In the genomic region with DNA sequence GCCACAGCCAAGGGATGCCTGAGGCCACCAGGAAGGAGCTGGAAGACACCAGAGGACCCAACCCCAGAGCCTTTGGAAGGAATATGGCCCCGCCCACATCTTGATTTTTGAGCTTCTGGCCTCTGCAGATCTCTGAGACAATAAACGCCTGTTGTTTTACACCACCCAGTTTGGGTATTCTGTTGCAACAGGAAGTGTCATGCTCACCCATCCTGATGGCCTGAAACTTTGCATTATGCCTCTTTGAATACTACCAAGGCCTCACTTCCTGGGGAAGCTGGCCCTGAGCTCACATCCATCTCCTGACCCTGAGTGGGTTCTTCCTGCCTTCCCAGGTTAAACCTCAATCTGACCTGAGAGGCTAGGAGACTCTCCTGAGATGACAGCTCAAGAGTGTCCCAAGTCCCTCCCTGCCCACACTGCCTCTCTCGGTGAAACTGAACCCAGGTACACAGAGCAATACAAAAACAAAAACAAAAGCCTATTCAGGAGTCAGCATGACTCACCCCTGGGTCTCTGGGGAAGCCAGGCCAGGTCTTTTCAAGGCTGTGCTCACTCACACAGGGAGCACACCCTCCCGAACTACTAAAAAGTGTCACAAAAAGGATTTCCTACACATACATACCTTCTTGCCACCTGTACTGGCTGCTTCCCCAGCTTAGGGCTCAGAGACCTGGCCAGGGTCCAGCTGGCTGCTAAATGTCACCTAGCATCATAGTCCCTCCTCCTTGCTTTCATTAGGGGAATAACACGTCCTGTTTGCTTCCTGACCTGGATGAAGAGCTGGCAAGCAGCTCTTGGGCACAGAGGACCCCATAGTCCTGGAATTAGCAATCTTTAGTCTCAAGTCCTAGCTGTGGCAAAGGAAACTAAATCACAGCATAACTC, we compare ENCODE assay signal across 12 mouse cellular contexts. TPM values are rescaled to one million over a fixed set of nuclear protein-coding genes. Genes with fewer than 3 reads are reported as not detected.
DNase-seq lines count a peak whose midpoint lies in the region; ATAC-seq and TF ChIP-seq lines count a peak whose summit lies in the region.
"Had no signal": no experiment of that assay in that cellular context is flagged by ENCODE, and none has a peak within 500 bp of the region (broad histone marks: within the 10 kb centered on the region; RNA-seq: fewer than 3 reads in every experiment).

No protein-coding gene starts in this region.

- H3K79me2 ChIP-seq in CH12.LX (replicated peaks; ENCODE audit: control insufficient read depth, extremely low read depth, insufficient read depth, poor library complexity, severe bottlenecking): no peaks in the 10 kb centered on the region

- no peak overlapping the region for H3K4me3 ChIP-seq in CH12.LX (replicated peaks in 1 of 3; ENCODE audit: low read depth in 2 of 3, low read length in 2 of 3, poor library complexity in 1 of 3)
- no peak overlapping the region for H3K4me3 ChIP-seq in heart, embryonic 11.5 days (ENCODE audit: low read depth, low read length)
- no peak overlapping the region for H3K4me3 ChIP-seq in left cerebral cortex, adult 2 months
- H3K4me3 ChIP-seq in midbrain, embryonic 16.5 days (ENCODE audit: low read depth, low read length): no peak overlapping the region
- H3K4me3 ChIP-seq: hindbrain, embryonic 13.5 days had no signal

- TF ChIP-seq POLR2A in CH12.LX (IDR thresholded peaks at IDR 0.05; ENCODE audit: low read depth, low read length): no peak

- H3K4me1 ChIP-seq in CH12.LX (ENCODE audit: control insufficient read depth in 1 of 2, insufficient read depth in 2 of 2): peaks cover 8 to 31% of the 10 kb centered on the region in 2 experiments
- H3K4me1 ChIP-seq in heart, embryonic 11.5 days (ENCODE audit: control insufficient read depth, insufficient read depth, low read length): no peaks in the 10 kb centered on the region
- H3K4me1 ChIP-seq in midbrain, embryonic 16.5 days (ENCODE audit: control insufficient read depth, insufficient read depth, low read length): no peaks in the 10 kb centered on the region
- H3K4me1 ChIP-seq: hindbrain, embryonic 13.5 days had no signal

- no peak for TF ChIP-seq CTCF in CH12.LX (conservative IDR thresholded peaks at IDR 0.05 in 1 of 2, IDR thresholded peaks at IDR 0.05 in 1 of 2; ENCODE audit: low read depth in 2 of 2, low read length in 2 of 2)
- no peak for TF ChIP-seq CTCF in left cerebral cortex, adult 2 months (IDR thresholded peaks at IDR 0.05)

- WGBS in heart, embryonic 11.5 days (ENCODE audit: insufficient replicate concordance): 51% methylated on average over 5 of the region's 5 CpGs
- WGBS in midbrain, embryonic 16.5 days: 54% methylated on average over 5 of the region's 5 CpGs

- H3K9ac ChIP-seq in CH12.LX (ENCODE audit: insufficient read depth, low read depth): no peak overlapping the region
- H3K9ac ChIP-seq in heart, embryonic 11.5 days (ENCODE audit: low read depth, low read length): no peak overlapping the region
- H3K9ac ChIP-seq in midbrain, embryonic 16.5 days (ENCODE audit: low read depth, low read length): no peak overlapping the region
- H3K9ac ChIP-seq: hindbrain, embryonic 13.5 days had no signal

- no peaks in the 10 kb centered on the region for H3K27me3 ChIP-seq in CH12.LX (replicated peaks)
- no peaks in the 10 kb centered on the region for H3K27me3 ChIP-seq in heart, embryonic 11.5 days (ENCODE audit: control insufficient read depth, insufficient read depth, low read length)
- no peaks in the 10 kb centered on the region for H3K27me3 ChIP-seq in midbrain, embryonic 16.5 days (ENCODE audit: control insufficient read depth, insufficient read depth, low read depth, low read length)
- H3K27me3 ChIP-seq: hindbrain, embryonic 13.5 days had no signal

- no peaks in the 10 kb centered on the region for H3K9me3 ChIP-seq in CH12.LX (replicated peaks; ENCODE audit: low read length)
- no peaks in the 10 kb centered on the region for H3K9me3 ChIP-seq in heart, embryonic 11.5 days (replicated peaks; ENCODE audit: control insufficient read depth, low read length)
- no peaks in the 10 kb centered on the region for H3K9me3 ChIP-seq in midbrain, embryonic 16.5 days (replicated peaks; ENCODE audit: control insufficient read depth, low read length, poor library complexity, severe bottlenecking)
- H3K9me3 ChIP-seq: hindbrain, embryonic 13.5 days had no signal

- peak; percentile 23 for DNase-seq in kidney, adult 18-20 months
- DNase-seq in kidney, adult 8-10 months: no peak
- peak; percentile 29 for DNase-seq in CH12.LX (ENCODE audit: extremely low read depth)
- peak; percentile 7 for DNase-seq in brain, adult 2 months (ENCODE audit: low read depth, low spot score)
- peak; percentile 20 for DNase-seq in lung, postnatal 36 days
- DNase-seq in left cerebral cortex, adult 2 months (ENCODE audit: extremely low spot score in 1 of 2, low spot score in 2 of 2): no peak

- no peak overlapping the region for H3K4me2 ChIP-seq in CH12.LX (ENCODE audit: insufficient read depth, low read depth, poor library complexity, severe bottlenecking)
- H3K4me2 ChIP-seq in heart, embryonic 11.5 days: no peak overlapping the region
- no peak overlapping the region for H3K4me2 ChIP-seq in midbrain, embryonic 16.5 days (ENCODE audit: low read length)
- H3K4me2 ChIP-seq: hindbrain, embryonic 13.5 days had no signal

- H3K27ac ChIP-seq in CH12.LX (ENCODE audit: insufficient read depth, low read depth): no peak overlapping the region
- no peak overlapping the region for H3K27ac ChIP-seq in heart, embryonic 11.5 days (ENCODE audit: low read depth, low read length)
- no peak overlapping the region for H3K27ac ChIP-seq in left cerebral cortex, adult 2 months
- no peak overlapping the region for H3K27ac ChIP-seq in midbrain, embryonic 16.5 days (ENCODE audit: low read length)
- H3K27ac ChIP-seq: hindbrain, embryonic 13.5 days had no signal

- intact Hi-C loops in left cerebral cortex, adult 2 months (cut with DNase I): no loop called here

- no peak for ATAC-seq in heart, embryonic 11.5 days (replicated peaks; ENCODE audit: insufficient number of reproducible peaks, low FRiP score, low TSS enrichment)
- ATAC-seq in midbrain, embryonic 16.5 days: no peak

- no peak for TF ChIP-seq RAD21 in CH12.LX (IDR thresholded peaks at IDR 0.05; ENCODE audit: low read depth, low read length)

- H3K36me3 ChIP-seq in CH12.LX (replicated peaks in 1 of 2; ENCODE audit: control insufficient read depth in 1 of 2, insufficient read depth in 1 of 2, low read length in 1 of 2): no peaks in the 10 kb centered on the region
- no peaks in the 10 kb centered on the region for H3K36me3 ChIP-seq in heart, embryonic 11.5 days (ENCODE audit: control insufficient read depth, insufficient read depth, low read length)
- H3K36me3 ChIP-seq in midbrain, embryonic 16.5 days (ENCODE audit: control insufficient read depth, insufficient read depth, low read length): no peaks in the 10 kb centered on the region
- H3K36me3 ChIP-seq: hindbrain, embryonic 13.5 days had no signal

- dilution Hi-C loops in CH12.LX (cut with MboI; ENCODE audit: extremely low pct_ligation_motif_present, extremely low pct_unique_long_range_greater_than_20kb, low sequenced_read_pairs): no loop called here

- in situ Hi-C loops in CH12.LX (cut with MboI; ENCODE audit: low pct_ligation_motif_present, low pct_unique_long_range_greater_than_20kb, low sequenced_read_pairs): no loop called here

- TF ChIP-seq EP300 in CH12.LX (IDR thresholded peaks at IDR 0.05; ENCODE audit: low read length): no peak

TF ChIP-seq in CH12.LX, 34 proteins besides CTCF, POLR2A, EP300 and RAD21:
- TF ChIP-seq ELF1 (IDR thresholded peaks at IDR 0.05; ENCODE audit: low read depth, low read length): 0 out of 2 replicates have a peak, but pooled peaks have one; percentile 29
- no peak for TF ChIP-seq MYC (IDR thresholded peaks at IDR 0.05; ENCODE audit: low read depth, low read length)
- no peak for TF ChIP-seq BHLHE40 (IDR thresholded peaks at IDR 0.05; ENCODE audit: low read depth, low read length)

RNA-seq across cellular contexts. Expression of gene Ubash3a, which starts 8.6 kb away (rescaled TPM):
- total RNA-seq in CH12.LX (2012; rRNA removed) (0.08 TPM in 2 replicates), CH12.LX (2014; rRNA removed) (not detected in 2 replicates)
- polyA plus RNA-seq in CH12.LX (2012; ENCODE audit: insufficient read length, low read depth): 0.17 and 0.23 TPM in 2 replicates
- 2.4 and 2.9 TPM in 2 replicates for polyA plus RNA-seq in heart, embryonic 11.5 days (2014; fragmentation: Nextera tagmentation; extraction: Ambion mirVana)
- not detected for total RNA-seq in left cerebral cortex, adult 2 months (2021)
- polyA plus RNA-seq in midbrain, embryonic 16.5 days (2015; fragmentation: Nextera tagmentation; extraction: Ambion mirVana): not detected in 2 replicates

RNA-seq across cellular contexts. Expression of gene Tmprss3, which starts 17.5 kb away (rescaled TPM):
- total RNA-seq in CH12.LX (2012; rRNA removed): not detected in 2 replicates
- not detected in 2 replicates for total RNA-seq in CH12.LX (2014; rRNA removed)
- polyA plus RNA-seq in CH12.LX (2012; ENCODE audit: insufficient read length, low read depth): not detected in 2 replicates
- polyA plus RNA-seq in heart, embryonic 11.5 days (2014; fragmentation: Nextera tagmentation; extraction: Ambion mirVana): 0.07 TPM in 1 of 2 replicates, not detected in the other
- not detected for total RNA-seq in left cerebral cortex, adult 2 months (2021)
- not detected in 2 replicates for polyA plus RNA-seq in midbrain, embryonic 16.5 days (2015; fragmentation: Nextera tagmentation; extraction: Ambion mirVana)
- polyA plus RNA-seq: gonadal fat pad, adult 2 months; limb, embryonic 11.5 days had no signal

RNA-seq across cellular contexts. Expression of gene Tff1, which starts 51.2 kb away (rescaled TPM):
- total RNA-seq in CH12.LX (2012; rRNA removed): 1.1 and 2.2 TPM in 2 replicates
- total RNA-seq in CH12.LX (2014; rRNA removed): 0.54 and 1.6 TPM in 2 replicates
- 0.44 TPM in 1 of 2 replicates, not detected in the other for polyA plus RNA-seq in CH12.LX (2012; ENCODE audit: insufficient read length, low read depth)
- 0.31 TPM in 1 of 2 replicates, not detected in the other for polyA plus RNA-seq in heart, embryonic 11.5 days (2014; fragmentation: Nextera tagmentation; extraction: Ambion mirVana)
- not detected for total RNA-seq in left cerebral cortex, adult 2 months (2021)
- not detected in 2 replicates for polyA plus RNA-seq in midbrain, embryonic 16.5 days (2015; fragmentation: Nextera tagmentation; extraction: Ambion mirVana)
- total RNA-seq: MEL had no signal
- polyA plus RNA-seq: hindbrain, embryonic 13.5 days; limb, embryonic 11.5 days had no signal

Comparison
In these comparisons a context has a peak if more than half of its experiments do, and no peak if none do; other contexts are left out.
1. DNase-seq: peak in kidney, adult 18-20 months (single experiment), CH12.LX (single experiment), brain, adult 2 months (single experiment) and lung, postnatal 36 days (single experiment); none in kidney, adult 8-10 months (0 of 2) and left cerebral cortex, adult 2 months (0 of 2).